Mouse (Mus musculus): ENCODE data around the gene Gm10778.

GRCm38 (mm10) chr10:81619976-81620375, 28.9 kb upstream of the Gm10778 start:
- no peak for TF ChIP-seq POLR2A (IDR thresholded peaks at IDR 0.05; ENCODE audit: borderline replicate concordance, low read depth, low read length)
- no peak for TF ChIP-seq CTCF (IDR thresholded peaks at IDR 0.05; ENCODE audit: low read depth, low read length)

All from bone marrow macrophage, adult 2 months (primary cell).